Mouse (Mus musculus): Measurements from ENCODE around the gene Spc24. TPM values are rescaled to one million over a fixed set of nuclear protein-coding genes. Genes with fewer than 3 reads are reported as not detected.
"Not testable (repeated sequence)": the region's sequence is repeated elsewhere in the genome, so short reads cannot be mapped to it uniquely, and the experiment has no call there.

Spc24 gene
- total RNA-seq, 2 experiments from 2014 or later, result 2.3 to 3.9 TPM

- no peak for DNase-seq
Observed at GRCm38 (mm10) chr9:21784517-21785307, 24.6 kb upstream of the Spc24 start.

GRCm38 (mm10) chr9:21781657-21782468, 21.8 kb upstream of the Spc24 start:
- no peak for DNase-seq

GRCm38 (mm10) chr9:21777726-21778125, 17.6 kb upstream of the Spc24 start:
- no peak for DNase-seq

DNA sequence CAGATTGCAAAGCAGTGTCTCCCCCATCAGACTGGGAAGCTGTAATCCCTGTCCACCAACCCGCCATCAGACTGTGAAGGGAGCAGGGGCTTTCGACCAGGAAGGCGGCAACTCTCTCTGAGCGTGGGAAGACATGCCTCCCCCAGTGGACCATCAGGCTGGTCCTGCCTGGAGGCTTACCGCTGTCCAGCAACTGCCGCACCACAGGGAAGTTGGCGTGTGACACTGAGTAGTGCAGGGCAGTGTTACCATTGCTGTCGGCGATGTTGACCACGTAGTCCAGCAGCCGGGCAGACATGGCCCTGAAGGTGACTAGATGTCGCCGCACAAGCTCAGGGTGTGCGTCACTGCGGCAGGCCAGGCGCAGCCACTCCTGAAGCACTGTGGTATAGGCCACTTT, 14.2 kb upstream of the Spc24 start:
- DNase-seq, result no peak

DNA sequence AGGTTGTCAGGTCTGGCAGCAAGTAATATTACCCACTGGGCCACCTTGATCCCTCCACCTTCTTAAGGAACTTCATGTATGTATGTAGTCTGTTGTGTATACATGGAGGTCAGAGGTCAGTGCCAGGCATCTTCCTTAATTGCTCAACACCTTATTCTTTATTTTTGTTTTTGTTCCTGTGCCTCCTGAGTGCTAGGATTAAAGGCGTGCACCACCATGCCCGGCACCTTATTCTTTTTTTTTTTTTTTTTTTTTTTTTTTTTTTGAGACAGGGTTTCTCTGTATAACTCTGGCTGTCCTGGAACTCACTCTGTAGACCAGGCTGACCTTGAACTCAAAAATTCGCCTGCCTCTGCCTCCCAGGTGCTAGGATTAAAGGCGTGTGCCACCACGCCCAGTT, 13.3 kb upstream of the Spc24 start:
- DNase-seq, result not testable (repeated sequence)

GRCm38 (mm10) chr9:21769558-21770183, 9.6 kb upstream of the Spc24 start:
- DNase-seq, result peak in 1 of 2 experiments; percentile 33

GRCm38 (mm10) chr9:21768511-21769411, 8.7 kb upstream of the Spc24 start:
- no peak for DNase-seq

DNA sequence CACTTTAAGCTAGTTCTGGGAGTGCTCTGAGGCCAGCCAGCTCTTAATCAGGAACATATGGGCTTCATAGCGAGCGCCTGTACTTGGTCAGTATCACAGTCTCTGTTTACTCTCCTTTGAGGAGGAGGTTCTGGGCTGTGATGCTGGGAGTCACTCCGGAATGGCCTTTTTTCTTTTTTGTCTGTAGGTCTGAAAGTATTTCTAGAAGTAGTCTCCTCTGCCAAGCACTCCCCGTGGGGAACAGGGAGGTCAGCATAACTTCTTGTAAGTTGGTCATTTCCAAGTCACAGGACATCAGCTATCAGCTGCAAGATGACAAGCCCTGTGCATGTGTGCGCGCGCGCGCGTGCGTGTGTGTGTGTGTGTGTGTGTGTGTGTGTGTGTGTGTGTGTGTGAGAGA, 7.8 kb upstream of the Spc24 start:
- no peak for DNase-seq

- DNase-seq, result peak in 1 of 2 experiments; percentile 27
Observed at GRCm38 (mm10) chr9:21764084-21764999, 4.2 kb upstream of the Spc24 start.

- DNase-seq, result peak in 1 of 2 experiments; percentile 42
Observed at GRCm38 (mm10) chr9:21762135-21762534, 2.0 kb upstream of the Spc24 start.

- DNase-seq, result no peak
Observed at GRCm38 (mm10) chr9:21759718-21760117, 385 bp downstream of the Spc24 start.

- no peak for DNase-seq
Observed at GRCm38 (mm10) chr9:21758576-21759529, 1.2 kb downstream of the Spc24 start.

GRCm38 (mm10) chr9:21754516-21755321, 5.4 kb downstream of the Spc24 start:
- DNase-seq, result peak in 1 of 2 experiments; percentile 15

- peak; percentile 89 to 92 for DNase-seq
Observed at GRCm38 (mm10) chr9:21754003-21754402, 6.1 kb downstream of the Spc24 start.

GRCm38 (mm10) chr9:21752252-21752792, 7.8 kb downstream of the Spc24 start:
- DNase-seq, result peak; percentile 51 to 56

GRCm38 (mm10) chr9:21751347-21751746, 8.8 kb downstream of the Spc24 start:
- peak; percentile 80 for DNase-seq

- DNase-seq, result peak in 1 of 2 experiments; percentile 32
Observed at GRCm38 (mm10) chr9:21750370-21750769, 9.7 kb downstream of the Spc24 start.
